Mouse (Mus musculus): Measurements from ENCODE around the gene Gm26992. TPM values are rescaled to one million over a fixed set of nuclear protein-coding genes. Genes with fewer than 3 reads are reported as not detected.

The Gm26992 gene
- not detected in 2 replicates for polyA plus RNA-seq (2012; rRNA removed)

- H3K4me3 ChIP-seq (ENCODE audit: insufficient read depth, low read depth, low read length), result no peak within 1 kb of the TSS
- 88% methylated on average over 2 of the region's 2 CpGs for WGBS
- H3K27ac ChIP-seq (ENCODE audit: insufficient read depth, low read depth, low read length), result no peak within 1 kb of the TSS
- H3K36me3 ChIP-seq (ENCODE audit: control insufficient read depth, insufficient read depth, low read length), result no peaks in the 10 kb centered on the region
- TF ChIP-seq POLR2A (IDR thresholded peaks at IDR 0.05; ENCODE audit: low read depth, low read length) (no peak), CTCF (conservative IDR thresholded peaks at IDR 0.05; ENCODE audit: insufficient read depth, insufficient read length, low read depth, low read length) (no peak)
- no peaks in the 10 kb centered on the region; the same call in 1 of the 2 replicates for H3K27me3 ChIP-seq (replicated peaks; ENCODE audit: control insufficient read depth, insufficient read depth, low read length)
- DNase-seq, result no peak
- H3K4me1 ChIP-seq (ENCODE audit: control insufficient read depth, insufficient read depth, low read length), result no peaks in the 10 kb centered on the region
Measured at GRCm38 (mm10) chrX:103421710-103422109, at the start of gene Gm26992. Gene Gm26992, plus strand, starts transcription at chrX:103422010.

GRCm38 (mm10) chrX:103374250-103374649, 47.6 kb upstream of the Gm26992 start:
- WGBS, result 60% methylated on average over 5 of the region's 5 CpGs
- no peaks in the 10 kb centered on the region for H3K27me3 ChIP-seq (replicated peaks; ENCODE audit: control insufficient read depth, insufficient read depth, low read length)
- DNase-seq, result peak; percentile 8
- H3K36me3 ChIP-seq (ENCODE audit: control insufficient read depth, insufficient read depth, low read length), result no peaks in the 10 kb centered on the region
- no peaks in the 10 kb centered on the region for H3K4me1 ChIP-seq (ENCODE audit: control insufficient read depth, insufficient read depth, low read length)
- no peak overlapping the region for H3K4me3 ChIP-seq (ENCODE audit: insufficient read depth, low read depth, low read length)
- no peak overlapping the region for H3K27ac ChIP-seq (ENCODE audit: insufficient read depth, low read depth, low read length)
- TF ChIP-seq POLR2A (IDR thresholded peaks at IDR 0.05; ENCODE audit: low read depth, low read length) (no peak), CTCF (conservative IDR thresholded peaks at IDR 0.05; ENCODE audit: insufficient read depth, insufficient read length, low read depth, low read length) (peak; percentile 52)

GRCm38 (mm10) chrX:103384528-103384927, 37.3 kb upstream of the Gm26992 start:
- H3K4me1 ChIP-seq (ENCODE audit: control insufficient read depth, insufficient read depth, low read length), result no peaks in the 10 kb centered on the region
- WGBS, result 75% methylated on average over 3 of the region's 3 CpGs
- H3K36me3 ChIP-seq (ENCODE audit: control insufficient read depth, insufficient read depth, low read length), result no peaks in the 10 kb centered on the region
- no peak overlapping the region for H3K4me3 ChIP-seq (ENCODE audit: insufficient read depth, low read depth, low read length)
- TF ChIP-seq POLR2A (IDR thresholded peaks at IDR 0.05; ENCODE audit: low read depth, low read length) (no peak), CTCF (conservative IDR thresholded peaks at IDR 0.05; ENCODE audit: insufficient read depth, insufficient read length, low read depth, low read length) (peak; percentile 25; the same call in 1 of the 2 replicates)
- no peaks in the 10 kb centered on the region for H3K27me3 ChIP-seq (replicated peaks; ENCODE audit: control insufficient read depth, insufficient read depth, low read length)
- no peak overlapping the region for H3K27ac ChIP-seq (ENCODE audit: insufficient read depth, low read depth, low read length)
- DNase-seq, result no peak

- Histone ChIP-seq H3K4me1 (ENCODE audit: control insufficient read depth, insufficient read depth, low read length) (no peaks in the 10 kb centered on the region), H3K36me3 (ENCODE audit: control insufficient read depth, insufficient read depth, low read length) (no peaks in the 10 kb centered on the region), H3K4me3 (ENCODE audit: insufficient read depth, low read depth, low read length) (no peak overlapping the region), H3K27ac (ENCODE audit: insufficient read depth, low read depth, low read length) (no peak overlapping the region), H3K27me3 (replicated peaks; ENCODE audit: control insufficient read depth, insufficient read depth, low read length) (no peaks in the 10 kb centered on the region)
- TF ChIP-seq CTCF (conservative IDR thresholded peaks at IDR 0.05; ENCODE audit: insufficient read depth, insufficient read length, low read depth, low read length) (no peak), POLR2A (IDR thresholded peaks at IDR 0.05; ENCODE audit: low read depth, low read length) (no peak)
- DNase-seq, result no peak
- 73% methylated on average over 3 of the region's 3 CpGs for WGBS
Measured at GRCm38 (mm10) chrX:103388131-103388530, 33.7 kb upstream of the Gm26992 start.

GRCm38 (mm10) chrX:103393841-103394240, 28.0 kb upstream of the Gm26992 start:
- no peak for TF ChIP-seq CTCF (conservative IDR thresholded peaks at IDR 0.05; ENCODE audit: insufficient read depth, insufficient read length, low read depth, low read length)
- no peak for TF ChIP-seq POLR2A (IDR thresholded peaks at IDR 0.05; ENCODE audit: low read depth, low read length)
- no peak overlapping the region for H3K27ac ChIP-seq (ENCODE audit: insufficient read depth, low read depth, low read length)
- no peak overlapping the region for H3K4me3 ChIP-seq (ENCODE audit: insufficient read depth, low read depth, low read length)
- H3K36me3 ChIP-seq (ENCODE audit: control insufficient read depth, insufficient read depth, low read length), result no peaks in the 10 kb centered on the region
- 87% methylated on average over 1 of the region's 1 CpGs for WGBS
- H3K4me1 ChIP-seq (ENCODE audit: control insufficient read depth, insufficient read depth, low read length), result no peaks in the 10 kb centered on the region
- DNase-seq, result no peak
- H3K27me3 ChIP-seq (replicated peaks; ENCODE audit: control insufficient read depth, insufficient read depth, low read length), result no peaks in the 10 kb centered on the region

- Histone ChIP-seq H3K4me1 (ENCODE audit: control insufficient read depth, insufficient read depth, low read length) (no peaks in the 10 kb centered on the region), H3K27me3 (replicated peaks; ENCODE audit: control insufficient read depth, insufficient read depth, low read length) (no peaks in the 10 kb centered on the region), H3K4me3 (ENCODE audit: insufficient read depth, low read depth, low read length) (no peak overlapping the region), H3K27ac (ENCODE audit: insufficient read depth, low read depth, low read length) (no peak overlapping the region), H3K36me3 (ENCODE audit: control insufficient read depth, insufficient read depth, low read length) (no peaks in the 10 kb centered on the region)
- no peak for DNase-seq
- 45% methylated on average over 11 of the region's 13 CpGs for WGBS
- TF ChIP-seq CTCF (conservative IDR thresholded peaks at IDR 0.05; ENCODE audit: insufficient read depth, insufficient read length, low read depth, low read length), result no peak
- no peak for TF ChIP-seq POLR2A (IDR thresholded peaks at IDR 0.05; ENCODE audit: low read depth, low read length)
Measured at GRCm38 (mm10) chrX:103405021-103405420, 16.8 kb upstream of the Gm26992 start.

GRCm38 (mm10) chrX:103414167-103414566, 7.6 kb upstream of the Gm26992 start, which contains the start of gene Tsx:
Gene Tsx, plus strand, starts transcription at chrX:103414467.
- no peaks in the 10 kb centered on the region for H3K4me1 ChIP-seq (ENCODE audit: control insufficient read depth, insufficient read depth, low read length)
- no peaks in the 10 kb centered on the region for H3K36me3 ChIP-seq (ENCODE audit: control insufficient read depth, insufficient read depth, low read length)
- H3K27ac ChIP-seq (ENCODE audit: insufficient read depth, low read depth, low read length), result no peak within 1 kb of the TSS
- 79% methylated on average over 5 of the region's 5 CpGs for WGBS
- DNase-seq, result no peak
- H3K27me3 ChIP-seq (replicated peaks; ENCODE audit: control insufficient read depth, insufficient read depth, low read length), result no peaks in the 10 kb centered on the region
- no peak within 1 kb of the TSS for H3K4me3 ChIP-seq (ENCODE audit: insufficient read depth, low read depth, low read length)
- TF ChIP-seq CTCF (conservative IDR thresholded peaks at IDR 0.05; ENCODE audit: insufficient read depth, insufficient read length, low read depth, low read length) (no peak), POLR2A (IDR thresholded peaks at IDR 0.05; ENCODE audit: low read depth, low read length) (no peak)
